Mouse (Mus musculus): ENCODE results near the gene Trim69.

DNA sequence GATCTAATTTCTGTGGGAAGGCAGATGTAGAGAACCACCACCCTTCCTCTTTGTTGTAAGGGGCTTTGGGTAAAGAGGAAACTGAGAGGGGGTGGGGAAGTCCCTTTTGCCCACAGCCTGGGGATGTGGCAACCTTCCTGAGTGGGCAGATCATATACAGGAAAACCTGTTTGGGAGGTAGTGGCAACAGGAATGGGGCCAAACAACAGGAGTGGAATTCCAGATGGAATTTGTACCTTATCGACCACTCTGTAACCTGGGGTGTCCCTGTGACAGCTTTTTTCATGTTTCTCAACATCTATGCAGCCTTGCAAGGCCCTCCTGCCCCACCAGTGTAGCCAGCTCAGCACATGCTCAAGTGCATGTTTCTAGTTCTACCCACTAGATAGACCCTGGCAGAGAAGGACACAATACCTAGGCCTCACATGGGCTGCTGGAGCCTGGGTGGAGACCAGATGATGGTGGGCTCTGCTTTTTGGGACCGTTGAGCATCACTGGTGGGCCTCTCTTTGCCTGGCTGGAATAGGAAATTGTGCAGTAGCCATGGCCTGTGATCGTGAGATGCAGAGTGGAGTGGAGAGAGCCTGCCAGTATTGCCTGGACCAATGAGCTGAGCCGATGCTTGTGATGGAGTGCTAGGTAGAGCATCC, 4.3 kb upstream of the Trim69 start:
- TF ChIP-seq GATA1 (IDR thresholded peaks at IDR 0.05; ENCODE audit: low read depth, low read length) = no peak
- TF ChIP-seq TAL1 (IDR thresholded peaks at IDR 0.05; ENCODE audit: low read length) = no peak
- TF ChIP-seq POLR2A (IDR thresholded peaks at IDR 0.05; ENCODE audit: control insufficient read depth in 1 of 2, insufficient read depth in 1 of 2, low read depth in 1 of 2, low read length in 2 of 2, poor library complexity in 1 of 2) = no peak
